Mouse (Mus musculus): Measurements from ENCODE around the gene Aunip. TPM values are rescaled to one million over a fixed set of nuclear protein-coding genes. Genes with fewer than 3 reads are reported as not detected.

Aunip gene
- total and polyA plus RNA-seq, 3 experiments: 8.1 to 18.7 (median 12.1) TPM

- no peak for TF ChIP-seq GATA1 (IDR thresholded peaks at IDR 0.05; ENCODE audit: borderline replicate concordance, low read length)
- no peak for TF ChIP-seq GATA2 (IDR thresholded peaks at IDR 0.05; ENCODE audit: borderline replicate concordance, low read depth, low read length)
- no peak for TF ChIP-seq TAL1 (conservative IDR thresholded peaks at IDR 0.05; ENCODE audit: low read depth, low read length)
- no peak for TF ChIP-seq POLR2AphosphoS5 (IDR thresholded peaks at IDR 0.05; ENCODE audit: insufficient replicate concordance, low read depth, low read length)
- TF ChIP-seq CTCF (IDR thresholded peaks at IDR 0.05; ENCODE audit: low read depth, low read length): no peak
- Histone ChIP-seq H3K36me3 (replicated peaks) (no peaks in the 10 kb centered on the region), H3K4me3 (ENCODE audit: low read depth, low read length) (no peak overlapping the region), H3K27me3 (ENCODE audit: insufficient read depth, low read length) (peaks cover 41% of the 10 kb centered on the region), H3K4me1 (ENCODE audit: insufficient read depth, low read depth, low read length) (no peaks in the 10 kb centered on the region), H3K9me3 (replicated peaks) (peaks cover 7% of the 10 kb centered on the region; the same call in 1 of the 2 replicates)
- no peak for ATAC-seq (ENCODE audit: extremely low read depth, insufficient number of reproducible peaks, low FRiP score, poor library complexity, severe bottlenecking)
- no peak for DNase-seq (ENCODE audit: low spot score)
Observed at GRCm38 (mm10) chr4:134562014-134562413, 51.2 kb downstream of the Aunip start.

- Histone ChIP-seq H3K36me3 (replicated peaks) (no peaks in the 10 kb centered on the region), H3K9me3 (replicated peaks) (peaks cover 7% of the 10 kb centered on the region; the same call in 1 of the 2 replicates), H3K4me1 (ENCODE audit: insufficient read depth, low read depth, low read length) (no peaks in the 10 kb centered on the region), H3K27me3 (ENCODE audit: insufficient read depth, low read length) (peaks cover 44% of the 10 kb centered on the region), H3K4me3 (ENCODE audit: low read depth, low read length) (no peak overlapping the region)
- ATAC-seq (ENCODE audit: extremely low read depth, insufficient number of reproducible peaks, low FRiP score, poor library complexity, severe bottlenecking) (no peak), DNase-seq (ENCODE audit: low spot score) (no peak)
- TF ChIP-seq TAL1 (conservative IDR thresholded peaks at IDR 0.05; ENCODE audit: low read depth, low read length) (no peak), CTCF (IDR thresholded peaks at IDR 0.05; ENCODE audit: low read depth, low read length) (no peak), GATA1 (IDR thresholded peaks at IDR 0.05; ENCODE audit: borderline replicate concordance, low read length) (no peak), GATA2 (IDR thresholded peaks at IDR 0.05; ENCODE audit: borderline replicate concordance, low read depth, low read length) (no peak), POLR2AphosphoS5 (IDR thresholded peaks at IDR 0.05; ENCODE audit: insufficient replicate concordance, low read depth, low read length) (no peak)
Observed at GRCm38 (mm10) chr4:134563624-134564023, 52.8 kb downstream of the Aunip start.

- H3K27me3 ChIP-seq (ENCODE audit: insufficient read depth, low read length): peaks cover 44% of the 10 kb centered on the region
- ATAC-seq (ENCODE audit: extremely low read depth, insufficient number of reproducible peaks, low FRiP score, poor library complexity, severe bottlenecking) (no peak), DNase-seq (ENCODE audit: low spot score) (no peak)
- H3K36me3 ChIP-seq (replicated peaks): no peaks in the 10 kb centered on the region
- no peak overlapping the region for H3K4me3 ChIP-seq (ENCODE audit: low read depth, low read length)
- H3K9me3 ChIP-seq (replicated peaks): peaks cover 7% of the 10 kb centered on the region; the same call in 1 of the 2 replicates
- no peak for TF ChIP-seq POLR2AphosphoS5 (IDR thresholded peaks at IDR 0.05; ENCODE audit: insufficient replicate concordance, low read depth, low read length)
- no peak for TF ChIP-seq GATA2 (IDR thresholded peaks at IDR 0.05; ENCODE audit: borderline replicate concordance, low read depth, low read length)
- no peak for TF ChIP-seq CTCF (IDR thresholded peaks at IDR 0.05; ENCODE audit: low read depth, low read length)
- TF ChIP-seq TAL1 (conservative IDR thresholded peaks at IDR 0.05; ENCODE audit: low read depth, low read length): no peak
- TF ChIP-seq GATA1 (IDR thresholded peaks at IDR 0.05; ENCODE audit: borderline replicate concordance, low read length): no peak
- H3K4me1 ChIP-seq (ENCODE audit: insufficient read depth, low read depth, low read length): no peaks in the 10 kb centered on the region
Observed at GRCm38 (mm10) chr4:134564093-134564492, 53.3 kb downstream of the Aunip start.

GRCm38 (mm10) chr4:134567377-134568226, 56.8 kb downstream of the Aunip start:
- peaks cover 7% of the 10 kb centered on the region; the same call in 1 of the 2 replicates for H3K9me3 ChIP-seq (replicated peaks)
- no peak for TF ChIP-seq CTCF (IDR thresholded peaks at IDR 0.05; ENCODE audit: low read depth, low read length)
- TF ChIP-seq GATA1 (IDR thresholded peaks at IDR 0.05; ENCODE audit: borderline replicate concordance, low read length): no peak
- no peak for TF ChIP-seq GATA2 (IDR thresholded peaks at IDR 0.05; ENCODE audit: borderline replicate concordance, low read depth, low read length)
- TF ChIP-seq TAL1 (conservative IDR thresholded peaks at IDR 0.05; ENCODE audit: low read depth, low read length): no peak
- no peak for TF ChIP-seq POLR2AphosphoS5 (IDR thresholded peaks at IDR 0.05; ENCODE audit: insufficient replicate concordance, low read depth, low read length)
- DNase-seq (ENCODE audit: low spot score): no peak
- peaks cover 37% of the 10 kb centered on the region for H3K27me3 ChIP-seq (ENCODE audit: insufficient read depth, low read length)
- H3K4me3 ChIP-seq (ENCODE audit: low read depth, low read length): no peak overlapping the region
- no peaks in the 10 kb centered on the region for H3K36me3 ChIP-seq (replicated peaks)
- no peak for ATAC-seq (ENCODE audit: extremely low read depth, insufficient number of reproducible peaks, low FRiP score, poor library complexity, severe bottlenecking)
- H3K4me1 ChIP-seq (ENCODE audit: insufficient read depth, low read depth, low read length): no peaks in the 10 kb centered on the region

- no peak for TF ChIP-seq TAL1 (conservative IDR thresholded peaks at IDR 0.05; ENCODE audit: low read depth, low read length)
- TF ChIP-seq GATA1 (IDR thresholded peaks at IDR 0.05; ENCODE audit: borderline replicate concordance, low read length): no peak
- TF ChIP-seq GATA2 (IDR thresholded peaks at IDR 0.05; ENCODE audit: borderline replicate concordance, low read depth, low read length): no peak
- TF ChIP-seq POLR2AphosphoS5 (IDR thresholded peaks at IDR 0.05; ENCODE audit: insufficient replicate concordance, low read depth, low read length): no peak
- no peak; the same call in 1 of the 2 replicates for TF ChIP-seq CTCF (IDR thresholded peaks at IDR 0.05; ENCODE audit: low read depth, low read length)
- H3K4me3 ChIP-seq (ENCODE audit: low read depth, low read length): no peak overlapping the region
- no peaks in the 10 kb centered on the region for H3K4me1 ChIP-seq (ENCODE audit: insufficient read depth, low read depth, low read length)
- H3K36me3 ChIP-seq (replicated peaks): no peaks in the 10 kb centered on the region
- no peak for DNase-seq (ENCODE audit: low spot score)
- no peak for ATAC-seq (ENCODE audit: extremely low read depth, insufficient number of reproducible peaks, low FRiP score, poor library complexity, severe bottlenecking)
- H3K9me3 ChIP-seq (replicated peaks): peaks cover 13% of the 10 kb centered on the region
- H3K27me3 ChIP-seq (ENCODE audit: insufficient read depth, low read length): peaks cover 28% of the 10 kb centered on the region
Observed at GRCm38 (mm10) chr4:134569205-134569604, 58.4 kb downstream of the Aunip start.

- H3K4me1 ChIP-seq (ENCODE audit: insufficient read depth, low read depth, low read length): no peaks in the 10 kb centered on the region
- no peak for ATAC-seq (ENCODE audit: extremely low read depth, insufficient number of reproducible peaks, low FRiP score, poor library complexity, severe bottlenecking)
- no peaks in the 10 kb centered on the region for H3K36me3 ChIP-seq (replicated peaks)
- DNase-seq (ENCODE audit: low spot score): no peak
- TF ChIP-seq POLR2AphosphoS5 (IDR thresholded peaks at IDR 0.05; ENCODE audit: insufficient replicate concordance, low read depth, low read length) (no peak), GATA1 (IDR thresholded peaks at IDR 0.05; ENCODE audit: borderline replicate concordance, low read length) (no peak), GATA2 (IDR thresholded peaks at IDR 0.05; ENCODE audit: borderline replicate concordance, low read depth, low read length) (no peak), TAL1 (conservative IDR thresholded peaks at IDR 0.05; ENCODE audit: low read depth, low read length) (no peak), CTCF (IDR thresholded peaks at IDR 0.05; ENCODE audit: low read depth, low read length) (no peak)
- H3K27me3 ChIP-seq (ENCODE audit: insufficient read depth, low read length): peaks cover 22% of the 10 kb centered on the region
- peaks cover 12% of the 10 kb centered on the region for H3K9me3 ChIP-seq (replicated peaks)
- no peak overlapping the region for H3K4me3 ChIP-seq (ENCODE audit: low read depth, low read length)
Observed at GRCm38 (mm10) chr4:134569831-134570230, 59.0 kb downstream of the Aunip start.

All from G1E (cell line).